Mouse (Mus musculus) erythroblast, adult 5-6 weeks (primary cell): Measurements from ENCODE around the gene Abhd6. TPM values are rescaled to one million over a fixed set of nuclear protein-coding genes. Genes with fewer than 3 reads are reported as not detected.
"Not testable (repeated sequence)": the region's sequence is repeated elsewhere in the genome, so short reads cannot be mapped to it uniquely, and the experiment has no call there.

Experiments
- ATAC-seq: replicated peaks from 2 replicates; pipeline ENCODE4 v1.8.0; 2016; ENCODE audit warnings: moderate number of reproducible peaks, mild to moderate bottlenecking, moderate TSS enrichment, inconsistent platforms; ENCODE audit not compliant: poor library complexity, low FRiP score, severe bottlenecking
- total RNA-seq, 2 experiments: library from RNA; stranded (forward) in 1 of 2; stranded (reverse) in 1 of 2; fragments of 150-400 nt in 1 of 2; fragments of 200-764, 138-1000 nt in 1 of 2; gene quantifications; 2 replicates each; pipeline versions ENCODE4 v1.2.3 to v1.2.4; 2015 to 2017; ENCODE audit warnings: low replicate concordance in 2 of 2

Gene Abhd6
- total RNA-seq, 2 experiments from 2014 or later = not detected

- ATAC-seq = no peak
Observed at GRCm38 (mm10) chr14:7994271-7994767, 8.4 kb upstream of the Abhd6 start, which contains the start of gene Dnase1l3. Gene Dnase1l3 (minus strand): TSS chr14:7994573.

GRCm38 (mm10) chr14:7997255-7997696 lies 5.4 kb upstream of the Abhd6 start:
- peak; percentile 46; the same call in 1 of the 2 replicates for ATAC-seq

DNA sequence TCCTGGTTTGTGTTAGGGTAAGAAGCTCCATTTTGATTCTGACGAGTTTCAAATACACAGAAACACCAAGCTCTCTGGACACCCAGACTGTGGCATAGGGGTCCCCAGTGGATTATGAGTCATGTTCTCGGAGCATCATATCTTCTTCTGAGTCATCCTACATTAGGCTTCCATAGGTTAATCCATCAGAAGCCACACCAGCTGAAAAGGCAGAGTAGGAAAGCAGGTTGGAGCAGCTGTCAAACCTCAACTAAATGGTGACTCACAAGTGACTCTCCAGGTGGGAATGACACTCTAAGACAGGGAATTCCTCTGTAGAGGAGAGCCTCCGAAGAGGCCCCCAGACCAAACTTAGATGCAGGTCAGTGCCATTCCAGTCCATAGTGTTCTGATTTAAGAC lies 3.7 kb upstream of the Abhd6 start:
- ATAC-seq = no peak

DNA sequence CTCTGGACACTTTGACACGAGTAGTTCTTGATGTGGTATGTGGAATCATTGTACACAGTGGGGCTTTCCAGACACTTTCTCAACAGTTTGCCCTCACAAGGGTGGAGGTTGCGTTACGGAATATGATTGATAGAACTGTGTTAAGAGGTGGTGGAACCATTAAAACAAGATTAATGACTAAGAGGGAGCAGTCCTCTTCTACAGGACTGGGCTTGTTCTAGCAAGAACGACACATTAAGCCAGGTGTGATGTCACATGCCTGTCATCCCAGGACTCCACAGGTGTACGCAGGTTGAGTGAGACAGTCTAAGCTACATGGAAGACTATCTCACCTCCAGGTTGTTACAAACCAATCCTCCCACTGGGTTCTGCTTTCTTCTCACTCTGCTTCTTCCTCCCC lies 3.3 kb upstream of the Abhd6 start:
- no peak for ATAC-seq

GRCm38 (mm10) chr14:8000247-8000646 lies 2.5 kb upstream of the Abhd6 start:
- ATAC-seq = no peak

DNA sequence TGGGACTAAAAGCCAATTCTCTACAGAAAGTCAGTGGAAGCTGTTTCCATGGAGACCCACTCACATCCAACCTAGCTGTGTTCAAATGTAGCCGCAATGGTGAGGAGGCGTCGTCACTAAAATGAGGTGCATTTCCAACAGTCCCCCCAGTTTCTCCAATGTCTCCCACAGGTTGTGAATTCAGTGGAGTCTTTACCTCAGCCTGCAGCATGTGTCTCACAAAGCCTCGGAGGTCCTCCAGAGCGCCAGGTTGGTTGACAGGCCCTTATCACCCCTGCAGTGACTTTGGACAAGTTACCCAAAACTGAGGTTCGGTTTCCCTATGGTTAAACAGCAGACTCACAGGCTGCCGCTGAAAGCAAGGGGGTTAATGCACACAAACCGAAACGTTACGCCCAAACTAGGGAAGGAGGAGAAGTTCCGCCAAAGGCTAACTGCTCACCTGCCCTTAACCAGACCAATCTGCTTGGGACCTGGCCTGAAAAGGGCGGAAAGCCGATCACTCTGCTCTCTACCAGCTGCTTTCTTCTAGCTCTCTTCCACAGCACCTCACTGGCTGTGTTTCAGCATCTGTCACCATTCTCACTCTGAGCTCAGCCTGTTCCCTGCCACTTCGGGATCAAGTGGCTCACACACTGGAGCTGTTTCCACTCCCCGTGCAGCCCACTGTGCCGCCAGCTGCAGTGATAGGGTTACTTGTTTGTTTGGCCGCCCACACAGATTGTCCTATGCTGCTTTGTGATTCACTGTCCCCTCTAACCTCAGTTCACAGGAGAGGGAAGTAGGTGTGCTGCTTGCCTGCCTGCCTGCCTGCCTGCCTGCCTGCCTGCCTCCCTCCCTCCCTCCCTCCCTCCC lies 1.6 kb upstream of the Abhd6 start:
- ATAC-seq = no peak

GRCm38 (mm10) chr14:8003093-8003670 lies 480 bp downstream of the Abhd6 start:
- ATAC-seq = no peak

DNA sequence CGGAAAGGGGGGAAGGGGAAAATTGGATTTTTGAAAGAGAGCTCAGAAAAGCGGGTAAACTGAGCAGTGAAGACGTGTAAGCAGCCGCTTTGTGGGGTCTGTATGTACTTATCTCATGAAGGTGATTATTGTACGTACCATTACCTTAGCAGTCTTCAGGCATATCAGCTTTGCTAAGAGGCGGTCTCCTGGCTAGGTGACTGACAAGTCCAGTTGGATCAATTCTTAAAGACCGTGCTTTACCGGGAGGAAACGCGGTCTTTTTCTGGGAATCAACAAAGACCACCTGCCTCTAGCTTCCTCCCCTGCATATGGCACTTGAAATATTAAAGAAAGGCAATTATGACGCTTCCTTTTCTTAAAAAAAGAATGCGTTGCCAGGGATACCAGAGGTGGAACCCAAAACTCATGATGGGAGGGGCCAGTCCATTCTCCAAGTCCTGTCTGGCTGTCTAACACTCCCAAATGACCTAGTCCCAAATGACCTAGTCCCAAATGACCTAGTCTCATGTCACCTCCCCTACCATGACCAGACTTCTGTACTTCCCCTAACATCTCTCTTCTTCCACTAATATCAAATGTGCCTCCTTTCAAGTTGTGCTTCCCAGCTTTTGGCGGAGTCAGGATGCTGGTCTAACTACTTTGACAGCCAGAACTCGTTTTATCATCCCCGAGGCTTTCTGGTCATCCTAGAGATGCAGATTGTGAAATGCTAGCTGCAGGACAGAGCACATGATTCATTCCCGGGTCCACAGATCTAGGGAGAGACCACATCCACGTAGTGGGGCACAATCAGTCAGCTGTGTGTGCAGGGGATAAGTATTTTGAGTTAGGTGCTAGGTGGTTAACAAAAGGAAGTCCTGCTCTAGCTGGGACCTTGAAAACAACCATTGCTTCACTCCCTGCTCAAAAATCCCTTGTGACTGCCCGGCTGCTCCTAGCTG lies 1.3 kb downstream of the Abhd6 start:
- no peak for ATAC-seq

GRCm38 (mm10) chr14:8006061-8006460 lies 3.4 kb downstream of the Abhd6 start:
- not testable (repeated sequence) for ATAC-seq

DNA sequence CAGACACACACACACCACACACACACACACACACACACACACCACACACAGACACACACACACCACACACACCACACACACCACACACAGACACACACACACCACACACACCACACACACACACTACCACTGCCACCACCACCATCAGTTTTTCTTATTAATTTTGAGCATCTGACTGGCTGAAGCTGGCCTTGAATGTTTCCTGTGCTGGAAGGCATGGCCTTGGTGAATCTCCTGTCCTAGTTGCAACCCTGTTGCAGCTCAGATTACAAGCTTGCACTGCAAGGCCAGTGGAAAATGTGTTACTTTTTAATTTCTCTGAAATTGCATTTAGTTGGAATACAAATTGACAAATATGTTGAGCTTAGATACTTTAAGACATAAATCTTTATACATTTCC lies 4.4 kb downstream of the Abhd6 start:
- no peak for ATAC-seq

DNA sequence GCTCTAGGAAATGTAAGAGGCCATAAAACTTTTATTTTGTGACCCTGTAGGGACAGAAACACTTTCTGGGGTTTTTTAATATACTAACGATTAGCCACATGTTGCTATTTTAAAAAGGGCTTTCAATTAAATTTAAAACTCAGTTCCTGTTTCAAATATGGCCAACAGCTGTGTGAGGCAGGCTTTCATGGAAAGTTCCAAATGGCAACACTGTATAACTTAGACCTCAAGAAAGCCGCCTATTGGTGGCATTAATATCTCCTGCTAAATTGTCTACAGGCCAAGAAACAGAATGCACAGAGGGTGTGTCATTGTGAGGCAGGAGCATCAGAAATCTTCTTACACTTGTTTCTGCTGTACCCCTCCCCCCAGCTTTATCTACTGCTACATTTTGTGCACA lies 4.8 kb downstream of the Abhd6 start:
- no peak for ATAC-seq

DNA sequence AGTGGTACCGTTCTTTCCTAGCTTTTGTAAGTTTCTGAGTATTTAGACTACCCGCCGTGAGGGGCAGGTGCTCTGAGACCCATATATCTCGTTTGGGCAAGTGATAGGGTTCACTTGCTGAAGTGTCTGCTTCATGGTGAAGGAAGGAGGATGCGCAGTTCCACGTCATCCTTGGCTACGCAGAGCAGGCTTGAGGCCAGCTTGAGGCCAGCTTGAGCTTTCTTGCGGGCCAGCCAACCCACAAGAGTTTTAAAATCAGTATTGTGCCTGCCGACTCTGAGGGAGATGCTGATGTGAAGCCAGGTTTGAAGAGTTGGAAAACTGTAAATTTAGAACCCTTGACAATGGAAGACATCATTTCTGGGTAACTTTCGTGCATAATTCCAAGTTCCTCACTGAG lies 5.2 kb downstream of the Abhd6 start:
- no peak for ATAC-seq

DNA sequence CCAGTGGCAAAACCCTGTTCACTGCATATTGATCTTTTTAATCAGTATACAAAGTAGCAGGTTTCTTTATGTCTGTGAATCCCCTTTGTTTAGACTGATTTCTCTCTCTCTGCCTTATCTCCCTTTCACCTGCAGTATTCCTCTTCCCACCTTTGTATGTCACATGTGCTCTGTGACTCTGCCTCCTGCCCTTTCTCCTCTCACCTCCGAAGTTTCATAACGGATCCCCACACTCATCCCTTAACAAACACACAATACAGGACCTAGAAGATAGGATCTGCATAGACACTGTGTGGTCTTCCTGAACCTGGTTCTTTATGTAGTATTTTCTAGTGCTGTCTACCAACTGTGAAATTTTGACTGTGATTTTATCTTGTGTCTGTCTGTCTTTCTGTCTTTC lies 8.6 kb downstream of the Abhd6 start:
- ATAC-seq = no peak

DNA sequence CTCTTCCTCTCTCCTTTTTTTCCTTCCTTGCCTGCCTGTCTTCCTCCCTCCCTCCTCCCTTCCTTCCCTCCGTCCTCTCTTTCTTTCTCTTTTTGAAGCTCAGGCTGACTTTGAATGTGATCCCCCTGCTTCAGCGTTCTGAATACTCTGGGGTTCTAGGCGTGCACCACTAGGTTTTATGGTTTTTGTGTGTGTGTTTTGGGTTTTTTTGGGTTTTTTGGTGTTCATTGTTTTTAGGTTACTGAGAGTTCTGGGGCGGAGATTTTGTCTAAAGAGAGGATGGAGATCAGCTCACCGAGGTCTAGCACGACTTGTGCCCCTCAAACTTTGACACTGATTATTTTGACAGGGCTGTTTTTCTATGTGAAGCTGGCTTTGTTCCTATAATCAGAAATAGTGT lies 9.2 kb downstream of the Abhd6 start:
- no peak for ATAC-seq

GRCm38 (mm10) chr14:8015756-8016155 lies 13.1 kb downstream of the Abhd6 start:
- ATAC-seq = no peak

DNA sequence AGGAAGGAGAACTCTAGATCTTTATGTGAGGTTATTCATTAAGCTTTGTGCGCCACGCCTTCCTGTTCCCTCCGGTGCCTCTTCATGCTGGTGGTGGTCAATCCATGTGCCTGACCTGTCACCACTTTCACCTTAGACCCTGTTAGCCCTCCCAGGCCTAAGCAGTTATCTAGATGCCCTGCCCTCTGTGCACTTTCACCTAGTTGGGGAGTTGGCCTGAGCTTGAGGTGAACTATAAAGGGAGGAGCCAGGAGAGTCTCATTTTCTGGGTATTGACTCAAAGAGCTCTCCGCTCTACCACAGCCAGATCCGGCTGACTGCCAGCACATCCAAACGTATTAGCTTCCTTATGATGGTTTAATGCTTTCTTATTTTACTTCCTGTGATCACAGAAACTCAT lies 13.6 kb downstream of the Abhd6 start:
- no peak for ATAC-seq

- no peak for ATAC-seq
Observed at GRCm38 (mm10) chr14:8016951-8017350, 14.2 kb downstream of the Abhd6 start.

GRCm38 (mm10) chr14:8020011-8020410 lies 17.3 kb downstream of the Abhd6 start:
- no peak for ATAC-seq

DNA sequence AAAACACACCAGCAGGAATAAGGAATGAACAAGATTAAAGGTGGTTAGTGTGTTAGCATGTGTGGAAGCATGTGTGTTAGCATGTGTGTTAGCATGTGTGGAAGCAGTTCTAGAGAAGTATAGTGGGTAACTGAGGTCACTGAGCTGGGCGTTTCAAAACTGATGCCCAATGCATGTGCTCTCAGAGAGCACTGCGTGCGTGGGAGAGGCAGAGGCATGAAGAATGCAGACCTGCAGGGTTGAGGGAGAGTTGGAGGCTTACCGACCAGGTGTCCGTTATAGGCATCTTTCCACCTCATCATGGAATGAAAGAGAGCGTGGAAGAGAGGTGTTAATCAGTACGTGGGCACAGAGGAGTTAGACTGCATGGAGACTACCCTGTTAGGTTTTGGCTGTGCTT lies 17.8 kb downstream of the Abhd6 start:
- no peak for ATAC-seq

- no peak for ATAC-seq
Observed at GRCm38 (mm10) chr14:8024469-8024868, 21.8 kb downstream of the Abhd6 start.
